Mouse (Mus musculus) embryonic facial prominence, embryonic 12.5 days (tissue): ENCODE data around the gene Itpa. TPM values are rescaled to one million over a fixed set of nuclear protein-coding genes. Genes with fewer than 3 reads are reported as not detected.

Experiments used
- ATAC-seq: fragments of 200-750 bp; cut with Nextera tagmentation; 2 replicates; pipeline ENCODE4 v1.8.0; 2017; ENCODE audit not compliant: insufficient number of reproducible peaks, insufficient read depth, low FRiP score, low TSS enrichment
- H3K27ac ChIP-seq: fragments of 300-500 bp; sonication (generic); 2 replicates; pipeline ENCODE4 v1.5.1; 2016; ENCODE audit warnings: mild to moderate bottlenecking
- H3K27me3 ChIP-seq: fragments of 300-500 bp; sonication (generic); 2 replicates; pipeline ENCODE4 v1.6.1; 2016; ENCODE audit warnings: mild to moderate bottlenecking, moderate library complexity
- H3K36me3 ChIP-seq: fragments of 300-500 bp; sonication (generic); 2 replicates; pipeline ENCODE4 v1.6.1; 2016; ENCODE audit warnings: mild to moderate bottlenecking
- H3K4me1 ChIP-seq: fragments of 300-500 bp; sonication (generic); 2 replicates; pipeline ENCODE4 v1.6.1; 2016
- H3K4me2 ChIP-seq: fragments of 300-500 bp; sonication (generic); replicated peaks from 2 replicates; pipeline ENCODE4 v1.6.1; 2016; ENCODE audit warnings: mild to moderate bottlenecking, moderate library complexity
- H3K4me3 ChIP-seq: fragments of 300-500 bp; sonication (generic); 2 replicates; pipeline ENCODE4 v1.5.1; 2016; ENCODE audit warnings: mild to moderate bottlenecking
- H3K9ac ChIP-seq: fragments of 300-500 bp; sonication (generic); 2 replicates; pipeline ENCODE4 v1.6.1; 2016; ENCODE audit warnings: mild to moderate bottlenecking, moderate library complexity
- H3K9me3 ChIP-seq: fragments of 300-500 bp; sonication (generic); 2 replicates; pipeline ENCODE4 v1.6.1; 2016; ENCODE audit warnings: mild to moderate bottlenecking, moderate library complexity
- WGBS: fragments of 180-500 bp; shearing (Covaris S2); methylation state at CpG from one replicate; pipeline ENCODE4 v1.1.7; 2016; 5-methylcytosine and 5-hydroxymethylcytosine counted together
- polyA plus RNA-seq: library from polyadenylated mRNA; unstranded; fragments of >200 nt; fragmentation: Nextera tagmentation; extraction: Ambion mirVana; gene quantifications from 2 replicates; pipeline ENCODE4 v1.2.1, GENCODE M21; 2016

Gene Itpa
- polyA plus RNA-seq, 1 experiment from 2014 or later, result 137 TPM

DNA sequence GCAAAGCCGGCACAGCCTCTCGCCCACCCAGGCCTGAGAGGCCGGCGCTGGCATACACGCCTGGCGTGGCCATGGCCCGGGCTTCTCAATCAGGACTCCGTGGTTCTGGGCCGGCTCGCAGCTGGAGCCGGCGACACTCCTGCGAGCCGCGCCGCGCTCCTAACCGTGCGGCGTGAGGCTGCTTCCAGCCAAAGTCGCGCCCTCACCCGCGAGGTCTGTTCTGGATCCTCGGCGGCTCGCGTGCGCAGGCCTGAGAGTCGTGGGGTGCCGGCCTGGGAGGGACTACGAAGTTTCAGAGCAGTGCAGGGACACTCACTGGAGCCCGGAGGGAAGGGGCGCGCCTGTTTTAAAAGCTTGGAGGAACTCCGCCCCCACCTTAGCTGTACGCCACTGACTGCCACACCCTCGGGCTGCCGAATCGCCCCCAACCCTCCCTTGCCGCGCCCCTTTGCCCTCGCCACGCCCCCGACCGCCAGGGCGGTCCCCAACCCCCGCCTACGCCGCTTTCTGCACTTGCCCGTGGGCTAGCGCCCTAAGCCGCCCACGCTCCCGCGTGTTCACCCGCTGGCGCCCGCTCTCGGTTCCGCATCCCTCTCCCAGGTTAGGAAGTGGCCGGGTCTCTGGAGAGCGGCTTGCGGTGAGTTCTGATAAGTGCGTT lies 29.9 kb downstream of the Itpa start, which contains the start of gene Slc4a11:
TSS of gene Slc4a11 (minus strand) at position 367 of the 658 bp plus-strand sequence.
- H3K4me1 ChIP-seq, result peaks cover 13% of the 10 kb centered on the region
- peak within 1 kb of the TSS; percentile 61 for H3K9ac ChIP-seq
- H3K9me3 ChIP-seq, result no peaks in the 10 kb centered on the region
- under 1% methylated on average over 65 of the region's 65 CpGs for WGBS
- H3K27ac ChIP-seq, result no peak within 1 kb of the TSS
- peaks cover 42% of the 10 kb centered on the region for H3K27me3 ChIP-seq
- H3K4me2 ChIP-seq, result peak within 1 kb of the TSS; percentile 91
- H3K4me3 ChIP-seq, result peak within 1 kb of the TSS; percentile 51
- ATAC-seq, result peak; percentile 69; the same call in 1 of the 2 replicates
- no peaks in the 10 kb centered on the region for H3K36me3 ChIP-seq

DNA sequence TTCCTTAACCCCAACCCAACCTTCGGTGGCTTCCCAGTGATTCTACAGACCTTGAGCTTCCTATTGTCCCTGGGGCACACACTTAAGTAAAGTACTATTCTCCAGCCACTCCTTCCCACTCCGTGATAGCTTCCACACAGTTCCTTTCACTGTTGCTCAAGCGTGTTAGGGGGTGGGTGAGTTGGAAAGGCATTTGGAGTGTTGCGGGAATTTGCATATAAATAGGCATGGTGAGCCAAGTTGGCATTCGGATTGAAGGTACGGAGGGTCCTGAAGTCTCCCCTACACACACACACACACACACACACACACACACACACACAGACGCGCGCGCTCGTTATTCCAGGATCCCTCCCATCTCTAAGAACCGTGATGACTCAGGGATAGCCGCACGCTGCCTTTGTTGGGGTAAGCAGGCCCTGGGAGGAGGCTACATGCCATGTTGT lies 30.4 kb downstream of the Itpa start:
- peaks cover 42% of the 10 kb centered on the region for H3K27me3 ChIP-seq
- H3K4me1 ChIP-seq, result peaks cover 13% of the 10 kb centered on the region
- WGBS, result 4% methylated on average over 14 of the region's 14 CpGs
- no peaks in the 10 kb centered on the region for H3K9me3 ChIP-seq
- ATAC-seq, result no peak
- H3K27ac ChIP-seq, result no peak overlapping the region
- no peaks in the 10 kb centered on the region for H3K36me3 ChIP-seq
- H3K4me3 ChIP-seq, result peak overlapping the region; percentile 51
- peak overlapping the region; percentile 61; the same call in 1 of the 2 replicates for H3K9ac ChIP-seq
- peak overlapping the region; percentile 91 for H3K4me2 ChIP-seq

DNA sequence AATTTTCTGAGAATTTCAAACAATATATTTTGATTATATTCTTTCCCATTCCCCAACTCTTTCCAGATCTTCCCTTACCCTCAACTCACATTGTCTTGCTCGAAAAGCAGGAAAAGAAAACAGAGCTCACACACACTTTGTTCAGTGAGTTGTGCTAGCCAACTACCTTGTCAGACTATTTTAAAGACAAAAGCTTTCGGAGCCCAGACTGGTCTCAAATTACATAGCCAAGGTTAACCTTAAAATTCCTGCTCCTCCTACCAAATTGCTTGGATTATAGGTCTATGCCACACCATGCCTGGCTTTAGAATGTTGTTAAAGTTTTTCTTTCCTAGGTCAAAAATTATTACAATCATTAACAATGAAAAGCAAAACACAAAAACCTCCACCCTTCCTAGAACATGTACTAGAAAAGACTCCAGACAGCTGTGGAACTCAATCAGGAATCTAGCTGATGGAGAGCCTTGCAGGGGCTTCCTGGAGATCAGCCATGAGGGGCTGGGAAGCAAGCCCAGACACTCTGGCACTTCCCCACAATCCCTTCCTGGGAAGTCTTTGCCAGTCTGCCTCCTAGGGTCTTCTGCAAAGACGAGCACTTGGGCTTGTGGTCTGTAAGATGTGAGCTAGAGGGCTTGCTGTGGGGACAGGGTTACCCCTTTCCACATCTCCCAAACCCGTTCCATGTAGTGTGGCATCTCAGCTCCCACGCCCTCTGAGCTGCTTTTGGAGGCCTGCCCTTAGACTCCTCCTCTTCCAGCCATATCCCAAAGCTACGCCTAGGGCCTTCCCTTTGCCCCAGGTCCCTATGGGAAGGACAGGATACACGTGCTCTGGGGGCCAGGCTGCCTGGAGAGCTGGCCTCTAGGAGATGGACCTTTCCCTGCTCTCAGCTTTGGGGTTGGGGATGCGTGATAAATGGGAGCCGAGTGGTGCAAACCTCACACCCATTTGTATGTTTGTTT lies 36.9 kb downstream of the Itpa start:
- no peak overlapping the region for H3K9ac ChIP-seq
- no peaks in the 10 kb centered on the region for H3K27me3 ChIP-seq
- peaks cover 9% of the 10 kb centered on the region; the same call in 1 of the 2 replicates for H3K36me3 ChIP-seq
- no peak overlapping the region for H3K4me2 ChIP-seq
- no peak for ATAC-seq
- 0 out of 2 replicates have a peak overlapping the region, but pooled peaks have one; percentile 46 for H3K27ac ChIP-seq
- peaks cover 6% of the 10 kb centered on the region; the same call in 1 of the 2 replicates for H3K4me1 ChIP-seq
- no peaks in the 10 kb centered on the region for H3K9me3 ChIP-seq
- WGBS, result 53% methylated on average over 9 of the region's 9 CpGs
- no peak overlapping the region for H3K4me3 ChIP-seq

DNA sequence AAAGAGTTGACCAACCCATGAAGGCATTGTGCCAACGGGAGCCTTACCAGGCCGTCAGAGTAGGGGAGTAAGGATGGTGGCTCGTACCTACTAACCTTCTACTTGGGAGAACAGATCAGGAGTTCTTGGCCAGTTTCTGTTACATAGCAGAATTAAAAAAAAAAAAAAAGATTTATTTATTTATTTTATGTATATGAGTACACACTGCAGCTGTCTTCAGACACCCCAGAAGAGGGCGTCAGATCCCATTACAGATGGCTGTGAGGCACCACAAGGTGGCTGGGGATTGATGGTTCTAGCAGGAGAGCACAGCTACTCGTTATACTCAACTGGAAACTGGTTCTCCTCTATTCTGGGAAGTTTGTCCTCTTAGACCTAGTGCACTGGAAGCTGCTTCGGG lies 37.8 kb downstream of the Itpa start:
- no peak for ATAC-seq
- Histone ChIP-seq H3K4me2 (no peak overlapping the region), H3K36me3 (peaks cover 17% of the 10 kb centered on the region), H3K9ac (no peak overlapping the region), H3K4me3 (no peak overlapping the region), H3K9me3 (no peaks in the 10 kb centered on the region), H3K4me1 (peaks cover 6% of the 10 kb centered on the region; the same call in 1 of the 2 replicates), H3K27ac (no peak overlapping the region), H3K27me3 (no peaks in the 10 kb centered on the region)
- 70% methylated on average over 6 of the region's 6 CpGs for whole genome bisulfite sequencing

DNA sequence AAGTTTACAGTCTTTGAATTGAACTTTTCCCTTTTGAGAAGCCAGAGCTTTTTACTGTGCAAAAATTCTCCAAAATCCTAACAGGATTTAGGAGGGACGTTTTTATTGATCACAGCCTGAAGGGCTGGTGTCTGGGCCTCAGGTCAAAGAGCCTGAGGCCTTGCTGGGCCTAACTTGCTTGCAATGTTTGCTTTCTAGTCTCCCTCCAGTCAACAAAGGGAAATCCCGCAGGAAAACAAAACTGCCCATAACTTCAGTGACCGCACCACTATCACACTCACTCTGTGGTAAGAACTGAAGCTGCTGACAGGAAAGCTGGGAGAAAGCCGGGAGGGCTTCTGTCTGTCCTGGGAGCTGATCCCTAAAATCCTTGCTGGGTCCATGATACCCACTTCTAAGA lies 39.2 kb downstream of the Itpa start:
- Histone ChIP-seq H3K27me3 (no peaks in the 10 kb centered on the region), H3K9me3 (no peaks in the 10 kb centered on the region), H3K4me1 (peaks cover 6% of the 10 kb centered on the region; the same call in 1 of the 2 replicates), H3K27ac (no peak overlapping the region), H3K9ac (no peak overlapping the region), H3K36me3 (peaks cover 30% of the 10 kb centered on the region), H3K4me3 (no peak overlapping the region), H3K4me2 (no peak overlapping the region)
- no peak for ATAC-seq
- 75% methylated on average over 4 of the region's 4 CpGs for WGBS

DNA sequence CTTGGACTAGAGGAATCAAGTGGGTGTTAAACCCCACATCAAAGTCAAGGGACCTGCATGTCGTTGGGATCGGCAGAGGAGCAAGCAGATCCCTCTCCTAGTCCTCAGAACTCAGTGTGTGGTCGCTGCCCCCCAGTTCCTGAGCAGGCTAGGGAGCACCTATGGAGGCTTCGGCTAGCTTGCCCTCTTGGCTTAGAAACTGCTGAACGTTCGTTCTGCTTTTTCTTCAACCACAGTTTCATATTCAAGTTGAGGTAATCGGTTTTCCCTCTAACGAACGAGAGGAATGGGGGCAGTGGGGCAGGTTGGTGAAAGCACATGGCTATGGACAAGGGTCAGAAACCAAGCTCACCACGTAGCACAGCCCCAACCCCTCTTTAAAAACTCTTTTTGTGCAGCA lies 39.6 kb downstream of the Itpa start:
- H3K4me2 ChIP-seq, result no peak overlapping the region
- no peak overlapping the region for H3K27ac ChIP-seq
- no peak for ATAC-seq
- no peaks in the 10 kb centered on the region for H3K27me3 ChIP-seq
- H3K9me3 ChIP-seq, result no peaks in the 10 kb centered on the region
- H3K4me3 ChIP-seq, result no peak overlapping the region
- H3K36me3 ChIP-seq, result peaks cover 34% of the 10 kb centered on the region
- WGBS, result 64% methylated on average over 10 of the region's 10 CpGs
- peaks cover 6% of the 10 kb centered on the region; the same call in 1 of the 2 replicates for H3K4me1 ChIP-seq
- no peak overlapping the region for H3K9ac ChIP-seq

DNA sequence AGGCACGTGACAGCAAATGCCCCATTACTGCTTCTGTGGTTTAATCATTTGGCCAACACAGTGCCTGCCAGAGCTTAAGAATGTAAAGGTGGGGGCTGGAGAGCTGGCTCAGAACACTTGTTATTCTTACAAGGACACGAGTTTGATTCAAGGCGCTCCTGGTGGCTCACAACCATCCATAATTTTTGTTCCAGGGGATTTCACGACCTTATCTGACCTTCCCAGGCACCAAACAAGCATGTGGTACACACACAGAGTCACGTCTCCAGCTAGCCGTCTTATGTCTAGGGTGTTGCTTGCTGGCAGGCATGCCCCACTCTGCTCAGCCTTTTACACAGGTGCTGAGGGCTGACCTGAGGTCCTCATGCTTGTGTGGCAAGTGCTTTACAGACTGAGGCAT lies 50.5 kb downstream of the Itpa start:
- ATAC-seq, result no peak
- Histone ChIP-seq H3K9me3 (no peaks in the 10 kb centered on the region), H3K4me3 (no peak overlapping the region), H3K27me3 (no peaks in the 10 kb centered on the region), H3K9ac (no peak overlapping the region), H3K4me1 (no peaks in the 10 kb centered on the region), H3K27ac (no peak overlapping the region), H3K4me2 (no peak overlapping the region), H3K36me3 (peaks cover 53% of the 10 kb centered on the region)
- 74% methylated on average over 6 of the region's 6 CpGs for WGBS

DNA sequence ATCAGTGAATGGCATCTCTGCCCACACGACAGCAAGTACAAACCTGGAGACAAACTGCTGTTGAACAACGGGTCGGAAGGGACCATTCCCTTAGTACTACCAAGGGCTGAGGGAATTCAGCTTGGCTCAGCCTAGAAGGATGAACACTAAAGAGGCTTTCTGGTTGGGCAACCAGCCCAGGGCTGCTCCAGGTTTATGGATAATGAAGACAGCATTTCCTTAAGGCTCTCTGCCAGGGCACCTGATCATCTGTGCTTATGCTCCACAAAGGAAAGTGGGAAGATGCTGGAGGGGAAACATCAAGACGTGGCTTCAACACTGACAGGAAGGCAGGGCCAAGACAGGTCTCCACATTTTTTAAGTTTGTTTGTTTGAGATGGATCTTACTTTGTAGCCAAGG lies 57.0 kb downstream of the Itpa start:
- Histone ChIP-seq H3K4me2 (no peak overlapping the region), H3K4me1 (no peaks in the 10 kb centered on the region), H3K36me3 (peaks cover 68% of the 10 kb centered on the region), H3K9ac (no peak overlapping the region), H3K27ac (no peak overlapping the region), H3K27me3 (no peaks in the 10 kb centered on the region), H3K9me3 (no peaks in the 10 kb centered on the region), H3K4me3 (no peak overlapping the region)
- 81% methylated on average over 4 of the region's 4 CpGs for WGBS
- ATAC-seq, result no peak

DNA sequence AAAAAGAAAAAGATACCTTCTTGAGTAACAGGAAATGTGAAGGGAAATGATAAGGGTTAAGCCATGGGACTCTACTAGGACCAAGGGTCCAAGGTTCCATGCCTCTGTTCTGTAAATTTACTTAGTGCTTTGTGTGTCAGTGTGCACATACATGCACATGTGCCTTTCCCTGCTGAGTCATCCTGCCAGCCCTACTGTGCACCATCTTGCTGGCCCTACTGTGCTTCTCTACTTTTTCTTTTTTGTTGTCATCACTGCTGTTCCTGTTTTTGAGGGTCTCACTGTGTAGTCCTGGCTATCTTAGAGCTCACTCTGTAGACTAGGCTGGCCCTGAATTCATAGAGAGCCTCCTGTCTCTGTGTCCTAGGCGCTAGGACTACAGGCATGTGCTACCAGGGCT lies 60.3 kb downstream of the Itpa start:
- Histone ChIP-seq H3K4me3 (no peak overlapping the region), H3K9ac (no peak overlapping the region), H3K27me3 (no peaks in the 10 kb centered on the region), H3K4me1 (no peaks in the 10 kb centered on the region), H3K36me3 (peaks cover 83% of the 10 kb centered on the region), H3K9me3 (no peaks in the 10 kb centered on the region), H3K4me2 (no peak overlapping the region), H3K27ac (no peak overlapping the region)
- no peak for ATAC-seq
- WGBS, result 89% methylated on average over 1 of the region's 1 CpGs

DNA sequence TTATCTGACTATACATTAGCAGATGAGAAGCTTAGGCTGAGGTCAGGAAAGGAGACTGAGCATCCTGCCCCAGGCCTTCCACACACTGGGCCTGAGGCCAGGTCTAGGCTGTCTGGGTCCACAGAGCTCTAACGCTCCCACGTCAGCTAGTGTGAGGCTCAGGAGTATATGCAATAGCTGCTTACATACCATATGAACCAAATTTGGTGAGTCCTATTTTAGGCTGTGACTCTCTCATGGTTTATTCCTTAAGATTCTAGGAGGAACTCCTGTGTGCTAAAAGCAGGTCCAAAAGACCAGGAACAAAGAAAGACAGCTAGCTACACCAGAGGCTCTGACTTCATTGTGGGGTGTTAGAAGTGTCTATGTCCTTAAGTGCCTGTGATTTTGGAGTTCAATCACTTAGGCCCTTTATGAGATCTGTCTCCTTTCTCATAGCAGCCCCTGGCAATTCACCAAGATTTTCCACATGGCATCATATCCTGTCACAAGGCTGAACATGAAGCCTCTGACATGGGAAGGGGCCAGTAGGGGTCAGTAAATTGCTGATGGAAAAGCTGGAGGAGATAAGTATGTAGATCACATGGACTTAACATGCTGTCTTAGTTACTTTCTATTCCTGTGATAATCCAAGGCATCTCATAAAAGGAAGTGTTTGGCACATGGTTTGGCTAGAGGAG lies 61.6 kb downstream of the Itpa start:
- H3K4me3 ChIP-seq, result no peak overlapping the region
- no peaks in the 10 kb centered on the region for H3K4me1 ChIP-seq
- no peak overlapping the region for H3K27ac ChIP-seq
- H3K27me3 ChIP-seq, result no peaks in the 10 kb centered on the region
- H3K9ac ChIP-seq, result no peak overlapping the region
- H3K9me3 ChIP-seq, result no peaks in the 10 kb centered on the region
- H3K4me2 ChIP-seq, result no peak overlapping the region
- no peak for ATAC-seq
- 94% methylated on average over 2 of the region's 2 CpGs for WGBS
- H3K36me3 ChIP-seq, result peaks cover 87% of the 10 kb centered on the region

DNA sequence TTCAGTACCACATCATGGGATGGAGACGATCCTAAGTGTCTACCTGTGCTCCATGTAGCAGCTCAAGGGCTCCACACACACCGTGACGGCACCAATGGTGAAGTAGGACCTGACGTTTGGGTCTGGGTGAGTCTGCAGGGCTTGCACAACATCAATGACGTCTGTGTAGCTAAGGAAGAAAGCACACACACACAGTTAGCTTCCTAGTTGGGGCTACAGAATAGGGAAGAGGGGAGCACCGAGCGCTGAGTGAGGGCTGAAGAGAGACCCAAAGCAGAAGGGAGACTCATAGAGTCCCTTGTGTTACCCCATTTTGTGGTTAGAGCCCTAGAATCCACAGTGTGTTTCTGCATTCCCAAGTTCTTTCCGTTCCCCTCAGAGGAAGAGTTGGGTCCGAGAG lies 63.3 kb downstream of the Itpa start:
- Histone ChIP-seq H3K4me1 (no peaks in the 10 kb centered on the region), H3K9me3 (no peaks in the 10 kb centered on the region), H3K4me2 (no peak overlapping the region), H3K9ac (no peak overlapping the region), H3K27ac (no peak overlapping the region), H3K27me3 (no peaks in the 10 kb centered on the region), H3K36me3 (peaks cover 85% of the 10 kb centered on the region), H3K4me3 (no peak overlapping the region)
- WGBS, result 81% methylated on average over 9 of the region's 9 CpGs
- ATAC-seq, result no peak
